Mouse (Mus musculus) C2C12 (cell line): ENCODE results near the gene Cdiptos. TPM values are rescaled to one million over a fixed set of nuclear protein-coding genes. Genes with fewer than 3 reads are reported as not detected.

Experiments
- H3K27me3 ChIP-seq: one replicate; pipeline ENCODE4 v1.6.1; 2011; ENCODE audit not compliant: control insufficient read depth, insufficient read depth, insufficient read length
- H3K36me3 ChIP-seq: one replicate; pipeline ENCODE4 v1.6.1; 2011; ENCODE audit not compliant: control insufficient read depth, insufficient read depth
- H3K4me3 ChIP-seq: one replicate; pipeline ENCODE4 v1.5.1; 2011; ENCODE audit warnings: mild to moderate bottlenecking, control low read depth; ENCODE audit not compliant: poor library complexity, insufficient read depth, severe bottlenecking
- H3K79me2 ChIP-seq: one replicate; pipeline ENCODE4 v1.6.1; 2011; ENCODE audit not compliant: control insufficient read depth, insufficient read depth
- H3K79me3 ChIP-seq: one replicate; pipeline ENCODE4 v1.6.1; 2011; ENCODE audit warnings: low read depth, control low read depth
- H3ac ChIP-seq: one replicate; pipeline ENCODE3; 2011; ENCODE audit warnings: low read depth; ENCODE audit not compliant: control insufficient read depth, insufficient read length
- CEBPB ChIP-seq: IDR thresholded peaks from one replicate; pipeline ENCODE4 v1.6.1; 2011; ENCODE audit warnings: low read depth, mild to moderate bottlenecking, control low read depth, moderate library complexity
- CTCF ChIP-seq: IDR thresholded peaks from one replicate; pipeline ENCODE4 v1.5.1; 2011; ENCODE audit not compliant: control insufficient read depth, insufficient read depth, insufficient read length
- FOSL1 ChIP-seq: IDR thresholded peaks from one replicate; pipeline ENCODE4 v1.8.0; 2011; ENCODE audit warnings: mild to moderate bottlenecking, low read length; ENCODE audit not compliant: poor library complexity, insufficient read depth, severe bottlenecking
- MAX ChIP-seq: IDR thresholded peaks from one replicate; pipeline ENCODE4 v1.6.1; 2011; ENCODE audit warnings: mild to moderate bottlenecking, control low read depth
- MYOD1 ChIP-seq: IDR thresholded peaks from one replicate; pipeline ENCODE4 v1.6.1; 2011; ENCODE audit warnings: low read depth; ENCODE audit not compliant: control insufficient read depth, insufficient read length
- MYOG ChIP-seq: IDR thresholded peaks from one replicate; pipeline ENCODE4 v1.6.1; 2011; ENCODE audit not compliant: control insufficient read depth, insufficient read length; ENCODE audit errors: extremely low read depth
- USF1 ChIP-seq: IDR thresholded peaks from one replicate; pipeline ENCODE4 v1.6.1; 2011; ENCODE audit warnings: low read depth, mild to moderate bottlenecking, control low read depth, moderate library complexity
- polyA plus RNA-seq: library from polyadenylated mRNA; unstranded; fragments of >200 nt; fragmentation: generic; extraction: Trizol; gene quantifications from one replicate; pipeline ENCODE4 v1.2.1, GENCODE M21; 2012; ENCODE audit warnings: missing spikeins

The Cdiptos gene
- polyA plus RNA-seq, 1 experiment = 0.06 TPM

DNA sequence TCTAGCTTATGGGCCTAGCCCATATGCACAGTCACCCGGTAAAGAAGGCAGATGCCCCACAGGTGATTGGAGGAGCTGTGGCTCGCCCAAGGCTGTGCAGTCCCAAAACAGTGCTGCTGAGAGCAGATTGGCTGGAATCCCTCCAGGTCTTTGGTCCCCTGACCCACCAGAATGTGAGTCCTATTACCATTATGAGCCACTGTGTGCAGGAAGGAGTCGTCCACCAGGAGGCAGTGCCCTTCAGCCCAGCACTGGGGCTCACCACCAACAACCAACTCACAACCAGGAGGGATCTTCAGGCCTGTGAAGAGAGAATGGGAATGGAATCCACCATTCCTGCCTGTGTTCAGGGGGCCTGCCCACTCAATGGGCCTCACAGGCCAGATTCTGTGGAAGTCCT lies 29.4 kb downstream of the Cdiptos start:
- Histone ChIP-seq H3K4me3 (no peak overlapping the region), H3ac (no peak overlapping the region), H3K79me2 (no peaks in the 10 kb centered on the region), H3K79me3 (no peaks in the 10 kb centered on the region), H3K27me3 (peaks cover 10% of the 10 kb centered on the region), H3K36me3 (peaks cover 5% of the 10 kb centered on the region)
- no peak for TF ChIP-seq MAX
- TF ChIP-seq CTCF = peak; percentile 56

DNA sequence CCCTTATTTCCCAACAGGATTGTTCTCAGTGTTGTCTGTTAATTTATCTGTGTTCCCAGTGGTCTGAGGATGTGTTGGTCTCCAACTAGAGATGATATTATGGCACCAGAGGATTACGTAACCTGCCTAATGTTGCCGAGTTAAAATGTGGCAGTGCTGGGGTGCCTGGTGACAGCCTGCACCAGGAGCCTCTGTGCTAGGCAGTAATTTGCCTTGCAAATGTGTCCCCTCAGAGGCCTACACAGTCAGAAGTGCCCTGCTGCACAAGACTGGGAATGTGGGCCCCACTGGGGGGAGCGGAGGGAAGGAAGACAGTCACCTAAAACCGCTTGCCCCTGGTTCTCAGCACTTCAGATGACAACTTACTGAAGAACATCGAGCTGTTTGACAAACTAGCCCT lies 34.1 kb downstream of the Cdiptos start:
- H3K27me3 ChIP-seq = no peaks in the 10 kb centered on the region
- no peak overlapping the region for H3ac ChIP-seq
- no peak for TF ChIP-seq CEBPB
- no peak for TF ChIP-seq MAX
- peaks cover 9% of the 10 kb centered on the region for H3K36me3 ChIP-seq
- no peak overlapping the region for H3K4me3 ChIP-seq
- no peaks in the 10 kb centered on the region for H3K79me2 ChIP-seq
- no peaks in the 10 kb centered on the region for H3K79me3 ChIP-seq

DNA sequence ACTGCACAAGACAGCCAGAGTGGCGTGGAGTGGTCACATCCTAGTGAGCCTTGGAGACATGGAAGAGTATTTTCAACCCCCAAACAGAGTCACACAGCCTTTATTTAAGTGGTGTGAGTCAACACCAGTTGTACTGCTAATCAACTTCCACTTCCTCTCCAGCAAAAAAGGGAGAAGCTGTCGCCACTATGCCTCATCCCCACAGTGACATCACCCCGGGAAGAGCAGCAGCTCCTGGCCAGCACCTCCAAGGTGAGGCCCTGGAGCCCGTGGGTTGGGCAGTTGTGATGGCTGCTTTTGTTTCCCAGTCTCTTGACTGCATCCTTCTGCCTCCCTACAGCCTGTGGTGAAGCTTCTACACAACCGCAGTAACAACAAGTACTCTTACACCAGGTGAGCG lies 34.7 kb downstream of the Cdiptos start:
- no peak for TF ChIP-seq CTCF
- no peak for TF ChIP-seq MYOD1
- TF ChIP-seq MYOG = no peak
- no peak for TF ChIP-seq CEBPB
- TF ChIP-seq FOSL1 = no peak
- no peak for TF ChIP-seq MAX
- TF ChIP-seq USF1 = no peak
- no peak overlapping the region for H3K4me3 ChIP-seq
- H3K27me3 ChIP-seq = no peaks in the 10 kb centered on the region
- no peak overlapping the region for H3ac ChIP-seq
- H3K36me3 ChIP-seq = peaks cover 13% of the 10 kb centered on the region
- no peaks in the 10 kb centered on the region for H3K79me3 ChIP-seq
- no peaks in the 10 kb centered on the region for H3K79me2 ChIP-seq

DNA sequence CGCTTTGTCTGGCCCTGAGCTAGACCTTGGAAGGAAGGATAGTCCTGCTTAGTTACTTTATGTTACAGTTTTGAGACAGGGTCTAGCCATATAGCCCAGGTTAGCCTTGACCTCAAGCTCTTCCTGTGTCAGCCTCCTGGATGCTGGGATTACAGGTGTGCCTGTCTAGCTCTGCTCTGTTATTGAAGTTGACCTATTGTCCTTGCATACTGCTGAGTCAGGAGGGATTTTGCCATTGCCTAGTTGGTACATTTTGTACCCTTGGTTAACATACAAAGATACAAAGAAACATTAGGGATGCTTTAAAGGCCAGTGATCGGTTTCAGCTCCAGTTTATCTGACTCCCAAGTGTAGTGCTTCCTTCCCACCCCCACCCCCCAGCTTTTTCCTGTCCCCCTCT lies 43.2 kb downstream of the Cdiptos start:
- no peak overlapping the region for H3K4me3 ChIP-seq
- H3K79me3 ChIP-seq = no peaks in the 10 kb centered on the region
- peaks cover 13% of the 10 kb centered on the region for H3K79me2 ChIP-seq
- H3K36me3 ChIP-seq = peaks cover 22% of the 10 kb centered on the region
- H3K27me3 ChIP-seq = no peaks in the 10 kb centered on the region
- H3ac ChIP-seq = no peak overlapping the region
- TF ChIP-seq FOSL1 = no peak
- TF ChIP-seq MYOD1 = no peak
- TF ChIP-seq CTCF = no peak
- no peak for TF ChIP-seq MYOG
- TF ChIP-seq MAX = no peak
- TF ChIP-seq CEBPB = no peak
- no peak for TF ChIP-seq USF1

DNA sequence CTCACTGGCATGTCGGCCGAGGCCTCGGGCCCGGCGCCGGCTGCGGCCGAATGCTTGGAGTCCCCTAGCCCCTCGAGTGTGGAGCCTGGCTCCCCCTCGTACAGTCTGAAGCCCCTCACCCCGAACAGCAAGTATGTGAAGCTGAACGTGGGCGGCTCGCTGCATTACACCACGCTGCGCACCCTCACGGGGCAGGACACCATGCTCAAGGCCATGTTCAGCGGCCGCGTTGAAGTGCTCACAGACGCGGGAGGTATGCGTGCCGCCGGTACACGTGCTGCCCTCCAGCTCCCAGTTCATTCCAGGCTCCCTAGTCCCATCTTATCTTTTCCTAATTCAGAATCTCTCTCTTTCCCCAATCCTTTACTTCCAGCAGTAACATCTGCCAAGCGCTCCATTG lies 46.9 kb downstream of the Cdiptos start:
- H3K27me3 ChIP-seq = no peaks in the 10 kb centered on the region
- peaks cover 13% of the 10 kb centered on the region for H3K79me2 ChIP-seq
- H3K4me3 ChIP-seq = peak overlapping the region; percentile 60
- TF ChIP-seq USF1 = no peak
- no peak for TF ChIP-seq MYOD1
- no peak for TF ChIP-seq CTCF
- no peaks in the 10 kb centered on the region for H3K79me3 ChIP-seq
- H3K36me3 ChIP-seq = peaks cover 13% of the 10 kb centered on the region
- H3ac ChIP-seq = peak overlapping the region; percentile 95

DNA sequence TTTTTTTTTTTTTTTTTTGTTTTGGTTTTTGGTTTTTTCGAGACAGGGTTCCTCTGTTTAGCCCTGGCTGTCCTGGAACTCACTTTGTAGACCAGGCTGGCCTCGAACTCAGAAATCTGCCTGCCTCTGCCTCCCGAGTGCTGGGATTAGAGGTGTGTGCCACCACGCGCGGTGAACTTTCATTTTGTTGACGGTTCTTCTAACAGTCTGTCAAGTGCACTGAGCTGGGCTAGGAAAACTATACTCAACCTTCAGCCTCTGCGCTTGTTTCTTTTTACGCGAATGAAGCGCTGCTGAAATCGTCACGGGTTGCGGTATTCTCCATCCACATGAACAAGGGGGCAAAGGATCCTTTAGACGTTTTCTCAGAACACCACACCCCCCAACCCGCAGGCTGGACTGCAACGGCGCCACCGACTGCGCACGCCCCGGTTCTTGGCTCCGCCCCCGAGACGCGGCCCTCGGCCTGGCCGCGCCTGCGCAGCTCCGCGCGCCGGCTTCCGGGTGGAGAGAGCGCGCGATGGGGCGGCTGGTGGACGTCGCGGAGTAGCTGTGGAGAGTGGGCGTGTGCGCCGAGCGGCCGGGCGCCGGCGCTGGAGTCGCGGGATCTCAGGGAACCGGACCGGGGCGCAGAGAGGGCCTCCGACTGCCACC lies 47.4 kb downstream of the Cdiptos start, which contains the start of gene Kctd13:
Gene Kctd13 (plus strand): TSS at position 496 of the 654 bp plus-strand sequence.
- Histone ChIP-seq H3K79me2 (peaks cover 13% of the 10 kb centered on the region), H3K36me3 (peaks cover 13% of the 10 kb centered on the region), H3K4me3 (peak within 1 kb of the TSS; percentile 60), H3K27me3 (no peaks in the 10 kb centered on the region), H3K79me3 (no peaks in the 10 kb centered on the region), H3ac (peak within 1 kb of the TSS; percentile 95)
- no peak for TF ChIP-seq MYOD1
- peak; percentile 11 for TF ChIP-seq MAX
